Mouse (Mus musculus) brain, embryonic 14.5 days (tissue): ENCODE measurements at regions not wholly inside any gene's neighbourhood (a gene's known extent, or its start where the extent isn't known, plus 50 kb on each side); places are given as distances from the start of the nearest gene placed in this dataset.

Source experiments
- CTCF ChIP-seq: fragments of 200-500 bp; IDR thresholded peaks from 2 replicates; pipeline ENCODE4 v1.5.1; 2012; ENCODE audit warnings: inconsistent platforms, mild to moderate bottlenecking, moderate library complexity, borderline replicate concordance; ENCODE audit not compliant: insufficient read depth, insufficient read length; ENCODE audit errors: extremely low read depth
- POLR2A ChIP-seq: fragments of 200-500 bp; IDR thresholded peaks from 2 replicates; pipeline ENCODE4 v1.6.1; 2012; ENCODE audit warnings: mild to moderate bottlenecking, inconsistent platforms, borderline replicate concordance; ENCODE audit not compliant: poor library complexity, insufficient read depth, insufficient read length, severe bottlenecking; ENCODE audit errors: extremely low read depth

- no peak for TF ChIP-seq CTCF
- TF ChIP-seq POLR2A, result no peak
These were observed 674.3 kb downstream of the Zfp706 start for GRCm38 (mm10) chr15:36333265-36333664.
